Mouse (Mus musculus): ENCODE measurements around the gene Pilrb1.

Pilrb1 gene

DNA sequence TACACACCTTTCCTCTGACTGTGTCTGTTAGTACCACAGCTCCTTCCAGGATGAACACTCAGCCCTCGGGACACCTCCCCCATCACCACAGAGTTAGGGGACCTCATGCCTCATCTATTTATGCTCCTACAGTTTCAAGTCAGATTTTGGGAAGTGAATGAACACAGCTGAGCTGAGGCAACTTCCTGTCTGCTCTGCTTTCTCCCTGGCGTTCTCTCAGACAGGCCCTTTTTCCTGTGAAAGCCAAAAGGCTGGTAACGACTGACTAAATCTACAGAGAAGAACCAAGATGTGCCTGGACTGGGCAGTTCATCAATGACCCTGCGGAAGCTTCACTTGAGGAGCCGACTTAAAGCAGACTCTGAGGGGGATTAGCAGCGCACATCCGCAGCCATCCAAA, 27.7 kb downstream of the Pilrb1 start:
- no peak for DNase-seq (ENCODE audit: low read depth, low spot score)

DNA sequence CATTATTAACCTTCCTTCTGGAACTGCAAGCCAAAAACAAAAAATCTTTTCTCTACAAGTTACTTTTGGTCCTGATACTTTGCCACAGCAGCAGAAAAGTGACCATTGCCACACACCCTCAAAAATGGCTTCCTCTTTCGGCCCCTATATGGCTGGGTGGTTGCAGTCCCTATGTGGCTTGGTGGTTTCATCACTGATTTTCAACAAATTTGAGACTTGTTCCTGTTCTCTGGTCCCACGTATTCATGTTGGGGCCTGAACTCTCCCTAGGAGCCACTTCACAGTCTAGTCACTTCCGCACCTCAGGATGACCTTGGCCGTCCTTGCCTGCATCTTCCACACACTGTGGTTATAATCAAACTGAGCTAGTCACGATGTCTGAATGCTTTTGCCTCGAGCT, 29.2 kb downstream of the Pilrb1 start:
- peak; percentile 5 for DNase-seq (ENCODE audit: low read depth, low spot score)

DNA sequence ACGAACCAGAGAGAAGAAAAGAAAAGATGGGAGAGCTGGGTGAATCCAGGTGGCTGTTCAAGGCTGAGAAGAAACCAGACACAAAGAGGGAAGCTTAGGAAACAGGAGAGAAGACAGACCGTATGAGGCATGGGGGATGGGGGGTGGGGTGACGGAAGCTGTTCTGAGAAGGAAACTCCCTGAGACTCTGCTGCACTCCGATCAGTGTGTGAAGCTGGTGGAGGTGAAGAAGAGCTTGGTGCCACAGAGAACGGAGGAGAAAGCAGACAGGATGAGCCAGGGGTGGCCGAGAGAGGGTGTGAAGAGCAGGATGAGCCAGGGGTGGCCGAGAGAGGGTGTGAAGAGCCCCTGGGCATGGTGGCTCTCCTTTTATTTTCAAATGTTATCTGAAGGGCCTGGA, 31.5 kb downstream of the Pilrb1 start:
- DNase-seq (ENCODE audit: low read depth, low spot score) = peak; percentile 10

DNA sequence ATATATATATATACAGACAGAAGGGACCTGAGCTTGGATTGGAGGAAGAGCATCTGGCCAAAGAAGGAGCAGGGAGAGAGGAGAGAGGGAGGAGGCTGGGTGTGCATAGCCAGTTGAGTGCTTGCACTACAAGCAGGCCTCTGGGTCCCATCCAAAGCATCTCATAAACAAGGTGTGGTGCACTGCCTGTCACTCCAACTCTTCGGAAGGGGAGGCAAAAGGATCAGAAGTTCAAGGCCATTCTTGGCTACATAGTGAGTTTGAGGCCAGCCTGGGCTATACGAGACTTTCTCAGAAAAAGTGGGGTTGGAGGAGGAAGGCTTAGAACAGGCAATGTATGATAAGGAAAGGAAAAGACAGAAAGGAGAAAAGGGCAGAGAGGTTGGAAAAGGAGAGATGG, 31.9 kb downstream of the Pilrb1 start:
- no peak for DNase-seq (ENCODE audit: low read depth, low spot score)

DNA sequence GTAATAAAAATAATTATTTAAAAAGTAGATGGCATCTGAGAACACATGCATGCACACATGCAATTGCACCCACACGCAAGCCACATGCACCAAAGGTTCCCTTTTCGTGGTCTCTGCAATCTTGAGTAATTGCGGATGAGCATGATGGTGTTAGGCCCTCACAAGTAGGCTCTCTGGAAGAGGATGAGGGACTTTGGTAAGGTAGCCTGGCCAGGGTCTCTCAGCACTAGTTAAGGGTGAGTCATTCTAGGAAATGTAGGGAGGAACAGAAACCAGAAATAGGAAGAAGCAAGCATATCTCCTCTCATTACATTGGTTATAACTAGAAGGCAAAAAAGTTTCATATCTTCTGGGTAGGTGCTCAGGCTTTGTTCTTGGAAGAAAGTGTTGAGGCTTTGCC, 32.9 kb downstream of the Pilrb1 start:
- no peak for DNase-seq (ENCODE audit: low read depth, low spot score)

DNA sequence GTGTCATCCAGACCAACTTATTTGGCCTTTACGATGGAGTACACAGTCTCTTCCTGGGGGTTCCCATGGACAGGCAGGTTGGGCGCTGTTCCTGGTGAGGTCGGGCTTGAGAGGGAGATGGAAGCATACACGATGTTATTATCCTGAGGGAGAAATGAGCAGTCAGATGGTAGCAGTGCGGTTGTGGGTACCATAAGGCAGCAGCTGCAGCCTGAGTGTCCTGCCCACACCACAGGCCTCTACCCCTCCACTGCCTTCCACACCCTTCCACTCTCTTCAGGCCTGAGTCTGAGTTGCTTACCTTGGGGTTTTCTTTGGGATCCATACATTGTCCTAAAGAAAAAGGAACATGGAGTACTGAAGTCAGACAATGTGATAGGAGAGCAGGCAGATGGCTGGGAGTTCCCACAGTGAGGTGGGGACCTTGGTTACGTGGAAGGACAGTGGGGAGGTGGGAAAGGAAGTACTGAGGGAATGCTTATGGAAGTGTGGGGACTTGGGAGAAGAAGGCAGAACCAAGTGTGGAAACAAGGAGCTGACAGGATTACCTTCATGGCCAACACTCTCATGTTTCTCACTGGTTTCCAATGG, 34.4 kb downstream of the Pilrb1 start:
- DNase-seq (ENCODE audit: low read depth, low spot score) = no peak

DNA sequence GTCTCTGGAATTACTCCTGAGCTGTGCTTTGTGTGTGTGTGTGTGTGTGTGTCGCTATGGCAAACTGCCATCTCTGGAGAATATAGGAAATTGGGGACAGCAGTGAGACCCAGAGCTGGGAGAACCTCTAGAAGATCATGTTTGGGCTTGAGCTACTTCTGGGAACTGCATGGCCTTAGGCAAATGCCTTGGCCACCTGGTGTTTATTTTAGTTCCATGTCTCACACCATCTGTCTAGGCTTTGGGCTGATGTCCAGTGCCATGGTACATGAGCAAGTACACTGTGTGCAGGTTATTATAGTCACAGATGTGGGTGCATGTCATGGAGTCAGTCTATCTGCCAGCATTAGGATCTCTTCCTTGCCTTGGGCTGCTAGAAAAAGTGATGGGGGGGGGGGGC, 35.3 kb downstream of the Pilrb1 start:
- no peak for DNase-seq (ENCODE audit: low read depth, low spot score)

DNA sequence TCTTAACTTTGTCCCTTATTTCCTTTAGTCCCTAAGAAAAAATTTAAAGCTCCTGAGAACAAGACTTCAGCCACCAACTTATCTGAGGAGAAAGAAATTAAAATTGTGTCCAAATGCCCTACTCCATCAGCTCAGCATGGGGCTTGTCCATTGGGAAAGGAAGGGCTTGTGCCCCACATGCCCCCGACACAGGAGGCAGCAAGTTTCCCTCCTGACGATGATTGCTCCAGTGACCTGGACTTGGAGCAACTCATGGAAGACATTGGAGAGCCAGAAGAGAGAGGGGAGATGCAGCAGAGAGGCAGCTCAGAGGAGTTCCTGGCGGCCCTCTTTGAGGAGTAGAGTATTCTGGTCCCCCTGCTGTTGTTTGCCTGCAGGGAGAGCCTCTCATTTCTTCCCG, 35.8 kb downstream of the Pilrb1 start:
- DNase-seq (ENCODE audit: low read depth, low spot score) = no peak

DNA sequence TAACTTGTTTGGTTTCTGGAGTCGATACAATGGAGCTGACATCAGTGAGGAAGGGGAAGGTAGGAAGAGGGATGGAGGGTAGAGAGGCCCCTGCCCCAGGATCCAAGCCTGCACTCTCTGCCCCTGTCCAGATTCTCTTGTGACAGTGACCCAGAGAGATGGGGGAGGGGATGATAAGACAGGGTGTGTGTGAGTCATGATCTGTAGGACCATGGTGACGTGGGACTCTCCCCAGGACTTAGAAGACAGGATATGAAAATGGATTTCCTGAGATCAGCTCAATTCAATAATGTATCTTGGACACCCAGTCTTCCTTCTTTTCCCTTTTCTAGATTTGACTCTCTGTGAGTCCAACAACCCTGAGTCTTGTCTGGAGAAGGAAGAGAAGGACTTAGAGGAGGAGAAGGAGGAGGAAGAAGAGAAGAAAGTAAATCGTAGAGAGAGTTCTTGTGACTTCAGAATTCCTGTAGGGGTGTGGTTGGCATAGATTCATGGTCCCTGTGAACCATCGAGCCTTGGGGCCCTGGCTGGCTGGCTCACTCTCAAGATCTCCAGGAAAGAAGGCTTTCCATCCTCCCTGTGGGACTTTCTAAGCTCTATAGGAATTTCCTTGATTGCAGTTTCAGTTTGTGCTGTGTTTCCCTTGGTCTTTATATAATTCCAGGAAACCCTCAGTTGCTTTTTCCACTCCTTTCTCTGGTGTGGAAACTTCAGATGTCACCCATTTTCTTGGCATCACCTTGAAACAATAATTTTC, 40.3 kb downstream of the Pilrb1 start:
- DNase-seq (ENCODE audit: low read depth, low spot score) = no peak

DNA sequence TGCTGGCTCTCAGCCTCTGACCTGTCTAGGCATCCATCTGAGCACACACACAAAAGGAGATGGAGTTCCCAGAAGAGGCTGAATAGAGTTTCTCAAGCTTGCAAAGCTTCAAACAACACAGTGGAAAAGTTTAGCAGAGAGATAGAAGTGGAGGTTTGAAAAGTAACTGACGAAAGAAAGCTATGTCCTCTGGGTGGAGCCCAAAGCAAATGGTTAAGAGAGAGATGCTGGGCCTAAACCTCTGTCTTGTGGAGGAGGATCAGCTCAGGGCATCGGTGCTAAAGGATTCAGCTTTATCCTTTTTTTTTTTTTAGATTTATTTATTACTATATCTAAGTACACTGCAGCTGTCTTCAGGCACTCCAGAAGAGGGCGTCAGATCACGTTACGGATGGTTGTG, 49.6 kb downstream of the Pilrb1 start:
- no peak for DNase-seq (ENCODE audit: low read depth, low spot score)

DNA sequence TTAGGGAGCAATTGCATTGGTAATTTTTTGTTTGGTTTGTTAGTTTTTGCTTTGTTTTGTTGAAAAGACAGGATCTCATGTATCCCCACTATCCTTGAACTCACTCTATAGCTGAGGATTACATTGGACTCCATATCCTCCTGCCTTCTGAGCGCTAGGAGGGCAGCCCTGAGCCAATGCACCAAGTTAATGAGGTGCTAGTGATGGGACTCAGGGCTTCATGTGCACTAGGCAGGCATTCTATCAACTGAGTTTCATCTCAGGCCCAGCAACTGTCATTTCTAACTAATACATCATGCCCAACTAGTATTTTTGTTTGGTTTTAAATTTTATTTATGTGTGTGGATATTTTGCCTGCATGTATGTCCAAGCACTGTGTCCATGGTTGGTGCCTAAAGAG, 51.7 kb downstream of the Pilrb1 start:
- no peak for DNase-seq (ENCODE audit: low read depth, low spot score)
